Mouse (Mus musculus): ENCODE results near the gene Fus. TPM values are rescaled to one million over a fixed set of nuclear protein-coding genes. Genes with fewer than 3 reads are reported as not detected.

Fus gene
- polyA plus RNA-seq, 1 experiment from 2014 or later = 46.3 TPM

GRCm38 (mm10) chr7:127966371-127966918 is 812 bp upstream of the Fus start:
- 7% methylated on average over 10 of the region's 10 CpGs for WGBS
- peaks cover 10% of the 10 kb centered on the region; the same call in 1 of the 2 replicates for H3K4me1 ChIP-seq (ENCODE audit: control insufficient read depth, insufficient read depth, low read length)
- H3K27ac ChIP-seq (replicated peaks; ENCODE audit: low read depth, low read length) = peak overlapping the region; percentile 96
- ATAC-seq (ENCODE audit: low read depth) = no peak
- peak overlapping the region; percentile 95 for H3K9ac ChIP-seq (ENCODE audit: low read depth, low read length)
- peaks cover 26% of the 10 kb centered on the region for H3K36me3 ChIP-seq (ENCODE audit: control insufficient read depth, insufficient read depth, low read length)
- H3K4me3 ChIP-seq (ENCODE audit: low read depth, low read length) = peak overlapping the region; percentile 86
- H3K27me3 ChIP-seq (replicated peaks; ENCODE audit: control insufficient read depth, insufficient read depth, low read length) = no peaks in the 10 kb centered on the region
- H3K4me2 ChIP-seq (ENCODE audit: low read depth, low read length) = peak overlapping the region; percentile 67
- H3K9me3 ChIP-seq (ENCODE audit: control insufficient read depth, low read length) = no peaks in the 10 kb centered on the region
- no peak for DNase-seq (ENCODE audit: low spot score)

DNA sequence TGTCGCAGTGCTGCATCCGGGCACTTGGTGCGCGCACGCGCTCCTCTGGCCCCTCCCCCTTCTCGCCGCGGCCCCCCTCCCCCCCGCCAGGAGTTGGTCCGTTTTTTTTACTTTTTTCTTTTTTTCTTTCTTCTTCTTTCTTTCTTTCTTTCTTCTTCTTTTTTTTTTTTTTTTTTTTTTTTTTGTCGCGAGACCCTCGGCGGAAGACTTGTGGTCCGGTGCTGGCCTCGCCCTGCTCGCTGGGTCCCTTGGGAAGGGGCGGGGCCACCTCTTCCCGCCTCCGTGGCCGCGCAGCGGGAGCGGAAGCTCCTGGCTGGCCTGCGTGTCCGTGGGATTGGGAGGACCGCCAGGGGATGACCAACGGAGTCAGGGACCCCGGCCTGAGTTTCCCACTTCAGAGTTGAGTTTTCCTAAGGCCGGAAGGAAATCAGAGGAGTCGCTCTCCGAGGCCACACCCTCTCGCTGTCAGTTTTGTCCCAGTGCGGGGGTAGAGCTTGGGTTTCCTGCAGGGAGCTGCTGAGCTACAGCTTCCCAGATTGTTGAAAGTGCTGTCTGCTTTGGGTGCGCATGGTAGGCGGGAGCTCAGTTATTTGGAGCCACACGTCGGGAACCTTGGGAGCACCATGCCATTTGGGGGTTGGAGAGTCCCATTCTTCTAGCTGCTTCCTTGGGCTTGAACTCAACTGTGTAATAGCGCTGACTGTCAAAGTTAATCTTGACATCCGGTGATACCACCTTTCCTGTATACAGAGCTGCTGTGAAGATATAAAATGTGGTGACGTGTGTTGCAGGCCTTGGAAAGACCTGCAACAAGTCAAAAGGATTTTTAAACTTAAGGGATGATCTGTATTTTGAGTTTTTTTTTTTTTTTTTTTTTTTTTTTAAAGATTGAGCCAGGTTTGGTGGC is 918 bp downstream of the Fus start:
- no peaks in the 10 kb centered on the region for H3K27me3 ChIP-seq (replicated peaks; ENCODE audit: control insufficient read depth, insufficient read depth, low read length)
- no peaks in the 10 kb centered on the region for H3K9me3 ChIP-seq (ENCODE audit: control insufficient read depth, low read length)
- peaks cover 10% of the 10 kb centered on the region; the same call in 1 of the 2 replicates for H3K4me1 ChIP-seq (ENCODE audit: control insufficient read depth, insufficient read depth, low read length)
- peak overlapping the region; percentile 69 for H3K4me2 ChIP-seq (ENCODE audit: low read depth, low read length)
- H3K4me3 ChIP-seq (ENCODE audit: low read depth, low read length) = peak overlapping the region; percentile 86
- DNase-seq (ENCODE audit: low spot score) (peak; percentile 87), ATAC-seq (ENCODE audit: low read depth) (no peak; the same call in 1 of the 2 replicates)
- WGBS = under 1% methylated on average over 38 of the region's 42 CpGs
- peak overlapping the region; percentile 95 for H3K9ac ChIP-seq (ENCODE audit: low read depth, low read length)
- peak overlapping the region; percentile 96 for H3K27ac ChIP-seq (replicated peaks; ENCODE audit: low read depth, low read length)
- peaks cover 43% of the 10 kb centered on the region for H3K36me3 ChIP-seq (ENCODE audit: control insufficient read depth, insufficient read depth, low read length)

DNA sequence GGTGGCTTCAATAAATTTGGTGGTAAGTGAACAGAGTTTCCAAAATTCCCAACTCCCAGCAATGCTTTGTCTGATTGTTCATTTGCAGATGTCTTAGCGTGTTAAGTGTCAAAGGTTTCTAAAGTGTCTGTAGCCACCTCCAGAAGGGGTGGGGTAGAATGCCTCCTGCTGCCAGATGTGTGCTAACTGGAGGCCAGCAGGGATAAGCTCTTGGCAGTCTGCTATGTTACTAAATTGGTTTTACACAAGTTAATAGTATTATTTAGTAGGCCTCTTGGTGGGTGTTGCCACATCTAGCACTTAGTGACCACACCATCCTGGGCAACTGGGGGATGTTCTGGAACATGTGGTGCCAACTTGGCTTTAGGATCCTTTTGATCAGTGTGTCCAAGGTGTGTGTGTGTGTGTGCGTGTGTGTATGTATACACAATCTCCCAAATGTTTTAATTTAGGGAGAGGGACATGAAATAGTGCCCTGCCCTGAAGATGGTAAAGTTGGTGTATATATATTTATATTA is 7.2 kb downstream of the Fus start:
- DNase-seq (ENCODE audit: low spot score) (no peak), ATAC-seq (ENCODE audit: low read depth) (no peak)
- H3K4me3 ChIP-seq (ENCODE audit: low read depth, low read length) = no peak overlapping the region
- no peak overlapping the region for H3K4me2 ChIP-seq (ENCODE audit: low read depth, low read length)
- no peaks in the 10 kb centered on the region for H3K9me3 ChIP-seq (ENCODE audit: control insufficient read depth, low read length)
- no peaks in the 10 kb centered on the region for H3K27me3 ChIP-seq (replicated peaks; ENCODE audit: control insufficient read depth, insufficient read depth, low read length)
- WGBS = 81% methylated on average over 2 of the region's 2 CpGs
- H3K36me3 ChIP-seq (ENCODE audit: control insufficient read depth, insufficient read depth, low read length) = peaks cover 99% of the 10 kb centered on the region
- no peak overlapping the region for H3K9ac ChIP-seq (ENCODE audit: low read depth, low read length)
- peaks cover 2% of the 10 kb centered on the region; the same call in 1 of the 2 replicates for H3K4me1 ChIP-seq (ENCODE audit: control insufficient read depth, insufficient read depth, low read length)
- no peak overlapping the region for H3K27ac ChIP-seq (replicated peaks; ENCODE audit: low read depth, low read length)

- Histone ChIP-seq H3K4me3 (ENCODE audit: low read depth, low read length) (no peak overlapping the region), H3K27ac (replicated peaks; ENCODE audit: low read depth, low read length) (no peak overlapping the region), H3K4me2 (ENCODE audit: low read depth, low read length) (no peak overlapping the region), H3K36me3 (ENCODE audit: control insufficient read depth, insufficient read depth, low read length) (peaks cover 99% of the 10 kb centered on the region), H3K4me1 (ENCODE audit: control insufficient read depth, insufficient read depth, low read length) (no peaks in the 10 kb centered on the region), H3K9me3 (ENCODE audit: control insufficient read depth, low read length) (no peaks in the 10 kb centered on the region), H3K9ac (ENCODE audit: low read depth, low read length) (no peak overlapping the region), H3K27me3 (replicated peaks; ENCODE audit: control insufficient read depth, insufficient read depth, low read length) (no peaks in the 10 kb centered on the region)
- no peak for ATAC-seq (ENCODE audit: low read depth)
- no peak for DNase-seq (ENCODE audit: low spot score)
- 96% methylated on average over 2 of the region's 2 CpGs for WGBS
Measured at GRCm38 (mm10) chr7:127978856-127979255, 11.6 kb downstream of the Fus start.

- Histone ChIP-seq H3K27me3 (replicated peaks; ENCODE audit: control insufficient read depth, insufficient read depth, low read length) (no peaks in the 10 kb centered on the region), H3K4me3 (ENCODE audit: low read depth, low read length) (no peak overlapping the region), H3K9ac (ENCODE audit: low read depth, low read length) (no peak overlapping the region), H3K4me2 (ENCODE audit: low read depth, low read length) (no peak overlapping the region), H3K36me3 (ENCODE audit: control insufficient read depth, insufficient read depth, low read length) (peaks cover 99% of the 10 kb centered on the region), H3K27ac (replicated peaks; ENCODE audit: low read depth, low read length) (no peak overlapping the region), H3K4me1 (ENCODE audit: control insufficient read depth, insufficient read depth, low read length) (no peaks in the 10 kb centered on the region), H3K9me3 (ENCODE audit: control insufficient read depth, low read length) (no peaks in the 10 kb centered on the region)
- WGBS = 90% methylated on average over 3 of the region's 3 CpGs
- ATAC-seq (ENCODE audit: low read depth) (no peak), DNase-seq (ENCODE audit: low spot score) (no peak)
Measured at GRCm38 (mm10) chr7:127980606-127981005, 13.3 kb downstream of the Fus start.

- WGBS = 87% methylated on average over 1 of the region's 1 CpGs
- no peak for DNase-seq (ENCODE audit: low spot score)
Measured at GRCm38 (mm10) chr7:127988904-127989303, 21.6 kb downstream of the Fus start.

DNA sequence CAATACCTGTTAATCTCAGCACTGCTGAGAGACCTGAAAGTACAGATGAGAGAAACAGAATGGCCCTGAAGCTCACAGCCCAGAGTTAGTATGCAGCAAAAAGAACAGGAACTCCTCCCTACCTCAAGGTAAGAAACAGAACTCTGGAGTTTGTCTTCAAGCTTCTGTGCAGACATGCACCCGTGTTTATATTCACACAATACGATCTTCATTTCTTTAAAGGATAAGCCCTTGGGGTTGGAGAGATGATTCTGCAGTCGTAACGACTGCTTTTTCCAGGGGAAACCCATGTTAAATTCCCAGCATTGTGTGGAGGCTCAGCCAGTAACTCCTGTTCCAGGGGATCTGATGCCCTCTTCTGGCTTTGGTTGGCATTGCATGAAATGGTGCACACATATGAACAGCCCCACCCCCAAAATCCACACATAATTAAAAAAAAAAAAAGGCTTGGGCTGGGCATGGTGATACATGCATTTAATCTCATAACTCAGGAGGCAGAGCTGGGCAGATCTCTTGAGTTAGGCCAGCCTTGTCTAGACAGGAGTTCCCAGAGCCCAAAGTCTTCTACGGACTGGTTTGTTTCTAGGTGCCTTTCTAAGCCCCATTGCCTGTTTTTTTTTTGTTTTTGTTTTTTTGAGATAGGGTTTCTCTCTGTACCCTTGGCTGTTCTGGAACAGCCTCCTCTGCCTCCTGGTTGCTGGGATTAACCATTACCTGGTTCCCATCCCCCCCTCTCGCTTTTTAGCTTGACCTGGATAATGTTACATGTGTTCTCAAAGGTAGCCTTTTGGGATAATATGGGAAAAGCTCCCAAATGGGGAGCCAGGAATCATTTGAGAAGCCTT is 24.6 kb downstream of the Fus start:
- 48% methylated on average over 6 of the region's 6 CpGs for WGBS

More at GRCm38 (mm10) chr7:127988904-127989303, 21.6 kb downstream of the Fus start:
- 0 out of 2 replicates have a peak, but pooled peaks cover 5% of the 10 kb centered on the region for H3K4me1 ChIP-seq (ENCODE audit: control insufficient read depth, insufficient read depth, low read length)
- H3K9me3 ChIP-seq (ENCODE audit: control insufficient read depth, low read length) = no peaks in the 10 kb centered on the region
- no peak for ATAC-seq (ENCODE audit: low read depth)
- H3K36me3 ChIP-seq (ENCODE audit: control insufficient read depth, insufficient read depth, low read length) = peaks cover 69% of the 10 kb centered on the region
- H3K4me3 ChIP-seq (ENCODE audit: low read depth, low read length) = no peak overlapping the region
- no peak overlapping the region for H3K9ac ChIP-seq (ENCODE audit: low read depth, low read length)
- H3K27ac ChIP-seq (replicated peaks; ENCODE audit: low read depth, low read length) = no peak overlapping the region
- H3K27me3 ChIP-seq (replicated peaks; ENCODE audit: control insufficient read depth, insufficient read depth, low read length) = no peaks in the 10 kb centered on the region
- no peak overlapping the region for H3K4me2 ChIP-seq (ENCODE audit: low read depth, low read length)

More for the DNA sequence above, 24.6 kb downstream of the Fus start:
- no peak overlapping the region for H3K4me2 ChIP-seq (ENCODE audit: low read depth, low read length)
- no peak overlapping the region for H3K4me3 ChIP-seq (ENCODE audit: low read depth, low read length)
- peaks cover 39% of the 10 kb centered on the region for H3K36me3 ChIP-seq (ENCODE audit: control insufficient read depth, insufficient read depth, low read length)
- no peaks in the 10 kb centered on the region for H3K27me3 ChIP-seq (replicated peaks; ENCODE audit: control insufficient read depth, insufficient read depth, low read length)
- ATAC-seq (ENCODE audit: low read depth) (peak; percentile 35; the same call in 1 of the 2 replicates), DNase-seq (ENCODE audit: low spot score) (peak; percentile 76)
- 0 out of 2 replicates have a peak, but pooled peaks cover 5% of the 10 kb centered on the region for H3K4me1 ChIP-seq (ENCODE audit: control insufficient read depth, insufficient read depth, low read length)
- H3K9ac ChIP-seq (ENCODE audit: low read depth, low read length) = no peak overlapping the region
- H3K9me3 ChIP-seq (ENCODE audit: control insufficient read depth, low read length) = no peaks in the 10 kb centered on the region
- H3K27ac ChIP-seq (replicated peaks; ENCODE audit: low read depth, low read length) = no peak overlapping the region
